Mouse (Mus musculus): Measurements from ENCODE around the gene Dgkb. TPM values are rescaled to one million over a fixed set of nuclear protein-coding genes. Genes with fewer than 3 reads are reported as not detected.

Dgkb gene
- polyA plus RNA-seq, 1 experiment from 2014 or later = 0.05 TPM

GRCm38 (mm10) chr12:38385942-38386341 is 568.4 kb downstream of the Dgkb start:
- Histone ChIP-seq H3K27me3 (no peaks in the 10 kb centered on the region), H3K4me2 (no peak overlapping the region), H3K9ac (no peak overlapping the region), H3K4me3 (replicated peaks) (no peak overlapping the region), H3K27ac (no peak overlapping the region), H3K36me3 (no peaks in the 10 kb centered on the region), H3K9me3 (replicated peaks) (no peaks in the 10 kb centered on the region), H3K4me1 (replicated peaks) (no peaks in the 10 kb centered on the region)
- no peak for DNase-seq
- ATAC-seq (ENCODE audit: low read depth) = no peak
- 69% methylated on average over 6 of the region's 6 CpGs for WGBS (ENCODE audit: insufficient replicate concordance)

- ATAC-seq (ENCODE audit: low read depth) = no peak
- no peak for DNase-seq
- Histone ChIP-seq H3K9me3 (replicated peaks) (no peaks in the 10 kb centered on the region), H3K27ac (no peak overlapping the region), H3K36me3 (no peaks in the 10 kb centered on the region), H3K27me3 (no peaks in the 10 kb centered on the region), H3K9ac (no peak overlapping the region), H3K4me3 (replicated peaks) (no peak overlapping the region), H3K4me1 (replicated peaks) (no peaks in the 10 kb centered on the region), H3K4me2 (no peak overlapping the region)
- 55% methylated on average over 1 of the region's 1 CpGs for WGBS (ENCODE audit: insufficient replicate concordance)
These were observed 569.5 kb downstream of the Dgkb start for GRCm38 (mm10) chr12:38386991-38387390.

- H3K4me3 ChIP-seq (replicated peaks) = no peak overlapping the region
- no peaks in the 10 kb centered on the region for H3K36me3 ChIP-seq
- DNase-seq (no peak), ATAC-seq (ENCODE audit: low read depth) (no peak)
- H3K27ac ChIP-seq = no peak overlapping the region
- WGBS (ENCODE audit: insufficient replicate concordance) = 48% methylated on average over 2 of the region's 2 CpGs
- no peak overlapping the region for H3K4me2 ChIP-seq
- H3K4me1 ChIP-seq (replicated peaks) = no peaks in the 10 kb centered on the region
- H3K27me3 ChIP-seq = no peaks in the 10 kb centered on the region
- no peaks in the 10 kb centered on the region for H3K9me3 ChIP-seq (replicated peaks)
- no peak overlapping the region for H3K9ac ChIP-seq
These were observed 570.1 kb downstream of the Dgkb start for GRCm38 (mm10) chr12:38387654-38388053.

DNA sequence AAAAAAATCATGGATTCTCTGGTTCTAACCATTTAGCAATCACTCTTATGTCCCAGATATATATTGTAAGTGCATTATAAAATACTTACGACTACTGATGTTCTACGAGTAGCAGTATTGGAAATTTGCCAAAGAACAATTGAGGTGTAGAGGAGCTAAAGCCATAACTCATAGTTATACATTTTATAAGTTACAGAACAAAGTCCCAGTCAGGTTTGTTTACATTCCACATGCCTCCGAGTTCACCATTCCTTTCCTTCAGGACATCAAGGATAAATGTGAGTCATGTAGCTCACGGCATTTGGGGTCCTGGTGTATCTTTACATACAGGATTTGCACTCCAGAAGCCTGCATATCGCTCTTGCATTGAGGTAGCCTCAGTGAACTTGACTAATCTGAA is 570.7 kb downstream of the Dgkb start:
- Histone ChIP-seq H3K27ac (no peak overlapping the region), H3K4me1 (replicated peaks) (no peaks in the 10 kb centered on the region), H3K9ac (no peak overlapping the region), H3K9me3 (replicated peaks) (no peaks in the 10 kb centered on the region), H3K36me3 (no peaks in the 10 kb centered on the region), H3K4me3 (replicated peaks) (no peak overlapping the region), H3K4me2 (no peak overlapping the region), H3K27me3 (no peaks in the 10 kb centered on the region)
- DNase-seq = no peak
- ATAC-seq (ENCODE audit: low read depth) = no peak
- WGBS (ENCODE audit: insufficient replicate concordance) = 63% methylated on average over 5 of the region's 5 CpGs

DNA sequence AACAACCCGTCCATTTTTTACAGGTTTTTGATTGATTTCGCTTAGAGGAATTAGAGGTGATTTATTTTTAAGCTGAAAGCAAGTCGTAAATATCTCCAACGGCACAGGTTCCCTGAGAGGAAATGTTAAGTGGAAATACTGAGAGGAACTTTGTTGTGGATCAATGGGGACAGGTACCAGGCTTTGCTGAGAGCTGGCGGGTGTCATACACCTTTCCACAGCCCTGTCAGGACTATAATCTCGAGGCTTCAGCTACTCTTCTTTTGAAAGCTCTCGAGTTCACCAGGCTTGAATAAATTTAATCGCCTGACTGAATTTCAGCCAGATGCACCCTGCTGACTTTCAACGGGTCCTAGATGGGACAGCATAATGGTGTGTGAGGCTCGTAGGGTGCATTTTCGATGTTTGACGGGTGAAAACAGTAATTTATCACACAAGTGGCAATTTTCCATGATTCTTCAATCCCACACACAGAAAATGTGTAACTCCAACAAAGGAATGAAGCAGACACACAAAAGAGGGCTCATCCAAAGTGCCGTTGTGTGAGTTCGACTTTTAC is 580.3 kb downstream of the Dgkb start:
- DNase-seq (no peak), ATAC-seq (ENCODE audit: low read depth) (no peak)
- Histone ChIP-seq H3K4me3 (replicated peaks) (no peak overlapping the region), H3K9me3 (replicated peaks) (no peaks in the 10 kb centered on the region), H3K4me1 (replicated peaks) (no peaks in the 10 kb centered on the region), H3K36me3 (no peaks in the 10 kb centered on the region), H3K9ac (no peak overlapping the region), H3K27ac (no peak overlapping the region), H3K4me2 (no peak overlapping the region), H3K27me3 (no peaks in the 10 kb centered on the region)
- 61% methylated on average over 14 of the region's 14 CpGs for WGBS (ENCODE audit: insufficient replicate concordance)

GRCm38 (mm10) chr12:38400089-38400488 is 582.6 kb downstream of the Dgkb start:
- Histone ChIP-seq H3K4me3 (replicated peaks) (no peak overlapping the region), H3K27me3 (no peaks in the 10 kb centered on the region), H3K4me2 (no peak overlapping the region), H3K4me1 (replicated peaks) (no peaks in the 10 kb centered on the region), H3K36me3 (no peaks in the 10 kb centered on the region), H3K9ac (no peak overlapping the region), H3K27ac (no peak overlapping the region), H3K9me3 (replicated peaks) (no peaks in the 10 kb centered on the region)
- DNase-seq (no peak), ATAC-seq (ENCODE audit: low read depth) (no peak)
- 57% methylated on average over 4 of the region's 4 CpGs for WGBS (ENCODE audit: insufficient replicate concordance)

- ATAC-seq (ENCODE audit: low read depth) (no peak), DNase-seq (no peak)
- Histone ChIP-seq H3K4me2 (no peak overlapping the region), H3K4me3 (replicated peaks) (no peak overlapping the region), H3K36me3 (no peaks in the 10 kb centered on the region), H3K27me3 (no peaks in the 10 kb centered on the region), H3K9ac (no peak overlapping the region), H3K9me3 (replicated peaks) (no peaks in the 10 kb centered on the region), H3K4me1 (replicated peaks) (no peaks in the 10 kb centered on the region), H3K27ac (no peak overlapping the region)
- WGBS (ENCODE audit: insufficient replicate concordance) = 60% methylated on average over 10 of the region's 10 CpGs
These were observed 618.0 kb downstream of the Dgkb start for GRCm38 (mm10) chr12:38435364-38436130.

DNA sequence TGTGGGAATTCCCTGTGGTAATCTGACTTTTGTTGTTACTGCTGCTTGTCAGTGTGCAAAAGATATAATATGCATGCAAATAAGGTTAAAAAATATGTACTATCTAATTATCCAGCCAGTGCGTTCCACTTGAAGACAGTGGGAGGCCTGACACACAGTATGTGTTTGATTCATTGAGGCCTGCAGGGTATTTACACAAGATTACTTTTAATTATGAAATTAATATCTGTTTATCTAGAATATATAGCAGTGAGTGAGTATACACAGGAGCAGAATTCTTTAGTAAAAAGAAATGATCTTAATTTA is 618.6 kb downstream of the Dgkb start:
- H3K27me3 ChIP-seq = no peaks in the 10 kb centered on the region
- no peak overlapping the region for H3K4me3 ChIP-seq (replicated peaks)
- H3K9ac ChIP-seq = no peak overlapping the region
- no peaks in the 10 kb centered on the region for H3K9me3 ChIP-seq (replicated peaks)
- H3K4me2 ChIP-seq = no peak overlapping the region
- 66% methylated on average over 1 of the region's 1 CpGs for WGBS (ENCODE audit: insufficient replicate concordance)
- H3K4me1 ChIP-seq (replicated peaks) = no peaks in the 10 kb centered on the region
- no peak for DNase-seq
- no peaks in the 10 kb centered on the region for H3K36me3 ChIP-seq
- no peak overlapping the region for H3K27ac ChIP-seq
- ATAC-seq (ENCODE audit: low read depth) = no peak

GRCm38 (mm10) chr12:38450323-38451087 is 633.0 kb downstream of the Dgkb start:
- Histone ChIP-seq H3K36me3 (no peaks in the 10 kb centered on the region), H3K4me1 (replicated peaks) (no peaks in the 10 kb centered on the region), H3K9me3 (replicated peaks) (no peaks in the 10 kb centered on the region), H3K9ac (no peak overlapping the region), H3K27me3 (no peaks in the 10 kb centered on the region), H3K4me3 (replicated peaks) (no peak overlapping the region), H3K27ac (no peak overlapping the region), H3K4me2 (no peak overlapping the region)
- DNase-seq (no peak), ATAC-seq (ENCODE audit: low read depth) (no peak)
- 60% methylated on average over 7 of the region's 7 CpGs for WGBS (ENCODE audit: insufficient replicate concordance)

DNA sequence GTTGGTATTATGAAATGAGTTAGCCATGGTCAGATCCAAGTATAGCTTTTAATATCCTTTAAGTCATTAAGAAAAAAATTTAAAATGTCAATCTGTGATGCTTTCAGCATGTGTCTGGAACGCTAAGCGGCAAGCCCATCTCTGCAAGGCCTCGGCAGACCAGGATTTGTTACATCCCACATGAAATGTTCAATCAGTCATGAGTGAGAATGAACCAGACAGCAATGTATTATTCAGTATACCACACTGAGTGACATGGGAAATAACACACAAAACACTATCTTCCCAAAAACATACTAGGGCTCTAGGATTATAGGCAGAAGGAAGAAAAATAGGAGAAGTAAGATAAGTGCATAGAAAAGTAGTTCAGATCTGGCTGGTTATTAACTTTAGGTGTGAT is 634.2 kb downstream of the Dgkb start:
- no peak for DNase-seq
- H3K9ac ChIP-seq = no peak overlapping the region
- WGBS (ENCODE audit: insufficient replicate concordance) = 79% methylated on average over 3 of the region's 3 CpGs

DNA sequence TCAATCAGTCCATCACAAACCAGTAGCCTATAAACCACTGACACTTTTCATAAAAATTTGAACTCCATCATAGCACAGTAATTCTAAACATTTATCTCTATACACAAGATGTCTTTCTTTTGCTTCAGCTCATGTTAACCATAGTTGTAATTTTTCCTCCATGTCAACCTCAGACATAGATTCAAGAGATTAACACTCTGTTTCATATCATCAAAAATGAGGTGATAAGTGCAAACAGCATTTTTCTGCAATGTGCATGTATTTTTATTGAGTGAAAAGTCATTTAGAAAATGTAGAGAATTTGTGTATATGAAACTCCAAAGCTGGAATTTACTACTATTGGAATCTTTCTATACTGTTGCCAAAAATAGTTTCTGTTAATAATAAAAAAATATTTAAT is 650.7 kb downstream of the Dgkb start:
- no peaks in the 10 kb centered on the region for H3K9me3 ChIP-seq (replicated peaks)
- ATAC-seq (ENCODE audit: low read depth) (no peak), DNase-seq (no peak)
- H3K4me2 ChIP-seq = no peak overlapping the region
- no peaks in the 10 kb centered on the region for H3K4me1 ChIP-seq (replicated peaks)
- H3K4me3 ChIP-seq (replicated peaks) = no peak overlapping the region
- no peaks in the 10 kb centered on the region for H3K36me3 ChIP-seq
- H3K9ac ChIP-seq = no peak overlapping the region
- H3K27ac ChIP-seq = no peak overlapping the region
- H3K27me3 ChIP-seq = no peaks in the 10 kb centered on the region

More for the DNA sequence above, 634.2 kb downstream of the Dgkb start:
- Histone ChIP-seq H3K27ac (no peak overlapping the region), H3K4me3 (replicated peaks) (no peak overlapping the region), H3K4me1 (replicated peaks) (no peaks in the 10 kb centered on the region), H3K9me3 (replicated peaks) (no peaks in the 10 kb centered on the region), H3K4me2 (no peak overlapping the region), H3K36me3 (no peaks in the 10 kb centered on the region), H3K27me3 (no peaks in the 10 kb centered on the region)
- ATAC-seq (ENCODE audit: low read depth) = no peak

DNA sequence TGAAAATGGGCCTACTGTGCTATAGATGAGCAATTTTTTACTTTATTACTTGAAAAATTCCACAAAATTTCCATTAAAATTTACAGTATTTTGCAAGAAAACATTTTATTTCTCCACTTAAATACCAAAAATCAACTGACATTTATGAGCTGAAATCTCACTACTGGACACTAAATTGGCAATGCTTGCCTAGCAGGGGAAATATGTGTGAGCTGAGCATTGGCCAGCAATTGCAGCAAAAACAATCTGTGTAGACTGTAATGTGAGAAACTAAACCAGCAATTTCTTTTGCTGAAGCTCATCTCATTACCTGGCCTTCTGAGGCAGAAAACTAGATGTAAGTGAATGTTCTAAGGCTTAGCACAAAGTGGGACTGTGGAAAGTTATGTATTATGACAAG is 651.1 kb downstream of the Dgkb start:
- DNase-seq = no peak
- Histone ChIP-seq H3K36me3 (no peaks in the 10 kb centered on the region), H3K27ac (no peak overlapping the region), H3K27me3 (no peaks in the 10 kb centered on the region), H3K9me3 (replicated peaks) (no peaks in the 10 kb centered on the region), H3K4me3 (replicated peaks) (no peak overlapping the region), H3K4me1 (replicated peaks) (no peaks in the 10 kb centered on the region), H3K9ac (no peak overlapping the region), H3K4me2 (no peak overlapping the region)
- no peak for ATAC-seq (ENCODE audit: low read depth)
